Mouse (Mus musculus) midbrain, embryonic 15.5 days (tissue): ENCODE data around the gene Gm19426. TPM values are rescaled to one million over a fixed set of nuclear protein-coding genes. Genes with fewer than 3 reads are reported as not detected.
"Not testable (repeated sequence)": the region's sequence is repeated elsewhere in the genome, so short reads cannot be mapped to it uniquely, and the experiment has no call there.

Source experiments
- ATAC-seq: fragments of 200-750 bp; cut with Nextera tagmentation; replicated peaks from 2 replicates; pipeline ENCODE4 v1.8.0; 2017; ENCODE audit warnings: moderate TSS enrichment
- H3K27ac ChIP-seq: fragments of 300-500 bp; sonication (generic); 2 replicates; pipeline ENCODE4 v1.5.1; 2015; ENCODE audit warnings: mild to moderate bottlenecking, inconsistent platforms
- H3K27me3 ChIP-seq: fragments of 300-500 bp; sonication (generic); replicated peaks from 2 replicates; pipeline ENCODE4 v1.6.1; 2015; ENCODE audit warnings: inconsistent platforms
- H3K36me3 ChIP-seq: fragments of 300-500 bp; sonication (generic); replicated peaks from 2 replicates; pipeline ENCODE4 v1.6.1; 2015; ENCODE audit warnings: inconsistent platforms
- H3K4me1 ChIP-seq: fragments of 300-500 bp; sonication (generic); 2 replicates; pipeline ENCODE4 v1.6.1; 2015; ENCODE audit warnings: inconsistent platforms
- H3K4me2 ChIP-seq: fragments of 300-500 bp; sonication (generic); 2 replicates; pipeline ENCODE4 v1.6.1; 2015; ENCODE audit warnings: inconsistent platforms, mild to moderate bottlenecking, moderate library complexity
- H3K4me3 ChIP-seq: fragments of 300-500 bp; sonication (generic); 2 replicates; pipeline ENCODE4 v1.5.1; 2015; ENCODE audit warnings: mild to moderate bottlenecking, inconsistent platforms
- H3K9ac ChIP-seq: fragments of 300-500 bp; sonication (generic); 2 replicates; pipeline ENCODE4 v1.6.1; 2015; ENCODE audit warnings: mild to moderate bottlenecking, inconsistent platforms
- H3K9me3 ChIP-seq: fragments of 300-500 bp; sonication (generic); 2 replicates; pipeline ENCODE4 v1.6.1; 2016; ENCODE audit warnings: inconsistent platforms
- WGBS: fragments of 180-500 bp; shearing (Covaris S2); methylation state at CpG from one replicate; pipeline ENCODE4 v1.1.7; 2015; ENCODE audit warnings: mixed read lengths; 5-methylcytosine and 5-hydroxymethylcytosine counted together
- polyA plus RNA-seq: library from polyadenylated mRNA; unstranded; fragments of >200 nt; fragmentation: Nextera tagmentation; extraction: Ambion mirVana; gene quantifications from 2 replicates; pipeline ENCODE4 v1.2.1, GENCODE M21; 2015

Gene Gm19426
- polyA plus RNA-seq, 1 experiment from 2014 or later, result 4.6 TPM

DNA sequence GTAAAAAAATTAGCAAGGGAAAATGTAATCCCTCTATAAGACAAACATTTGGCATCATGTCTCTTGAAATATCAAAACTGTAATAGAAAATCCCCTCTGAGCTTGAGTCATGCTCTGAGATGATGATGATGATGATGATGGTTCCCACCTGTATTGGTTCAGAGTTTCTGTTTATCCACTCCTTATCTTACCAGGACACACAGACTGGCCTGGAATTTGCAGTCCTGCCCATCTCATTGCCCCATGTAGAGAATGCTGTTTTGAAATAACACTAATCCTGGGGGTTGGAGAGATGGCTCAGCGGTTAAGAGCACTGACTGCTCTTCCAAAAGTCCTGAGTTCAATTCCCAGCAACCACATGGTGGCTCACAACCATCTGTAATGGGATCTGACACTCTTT, 11.1 kb downstream of the Gm19426 start:
- Histone ChIP-seq H3K4me3 (no peak overlapping the region), H3K27me3 (no peaks in the 10 kb centered on the region), H3K27ac (no peak overlapping the region), H3K9ac (no peak overlapping the region), H3K4me2 (no peak overlapping the region), H3K4me1 (peaks cover 38% of the 10 kb centered on the region), H3K9me3 (no peaks in the 10 kb centered on the region), H3K36me3 (no peaks in the 10 kb centered on the region)
- WGBS, result 73% methylated on average over 1 of the region's 1 CpGs
- no peak for ATAC-seq

DNA sequence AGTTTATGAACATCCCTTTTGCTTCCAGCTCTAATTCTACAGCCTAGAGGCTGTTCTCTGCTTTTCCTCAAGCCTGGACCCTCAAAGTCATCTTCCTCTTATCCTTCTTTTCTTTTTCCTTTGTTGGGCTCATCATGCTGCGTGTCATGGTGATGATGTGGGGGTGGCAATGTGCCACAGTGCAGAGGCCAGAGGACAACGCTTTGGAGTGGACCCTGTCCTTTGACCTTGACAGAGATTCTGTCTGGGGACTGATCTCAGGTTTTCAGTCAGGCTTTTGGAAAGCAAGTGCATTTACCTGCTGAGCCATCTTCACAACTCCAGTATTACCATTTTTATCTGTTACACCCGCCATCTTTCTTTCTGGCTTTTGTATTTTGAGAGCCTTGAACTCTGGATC, 12.2 kb downstream of the Gm19426 start:
- no peak overlapping the region for H3K27ac ChIP-seq
- 86% methylated on average over 3 of the region's 3 CpGs for WGBS

DNA sequence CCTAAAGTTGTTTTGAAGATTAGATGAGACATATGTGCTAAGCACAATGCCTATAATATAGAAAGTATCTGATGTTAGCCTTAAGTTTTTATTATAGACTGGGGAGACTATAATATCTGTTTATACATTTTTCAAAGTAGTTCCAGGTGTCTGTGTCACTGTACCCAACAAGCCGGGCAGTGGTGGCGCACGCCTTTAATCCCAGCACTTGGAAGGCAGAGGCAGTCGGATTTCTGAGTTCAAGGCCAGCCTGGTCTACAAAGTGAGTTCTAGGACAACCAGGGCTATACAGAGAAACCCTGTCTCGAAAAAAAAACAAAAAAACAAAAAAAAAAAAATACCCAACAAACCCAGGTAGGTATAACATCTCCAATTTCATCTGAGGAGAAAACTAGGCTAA, 15.3 kb downstream of the Gm19426 start:
- H3K9me3 ChIP-seq, H3K27ac ChIP-seq, H3K27me3 ChIP-seq, H3K9ac ChIP-seq, H3K36me3 ChIP-seq, ATAC-seq: not testable (repeated sequence)
- WGBS, result 83% methylated on average over 5 of the region's 5 CpGs
- Histone ChIP-seq H3K4me2 (peak overlapping the region; percentile 72; the same call in 1 of the 2 replicates), H3K4me1 (peaks cover 31% of the 10 kb centered on the region), H3K4me3 (peak overlapping the region; percentile 58; the same call in 1 of the 2 replicates)

More for the DNA sequence above, 12.2 kb downstream of the Gm19426 start:
- no peak for ATAC-seq
- Histone ChIP-seq H3K27me3 (no peaks in the 10 kb centered on the region), H3K4me3 (no peak overlapping the region), H3K9me3 (no peaks in the 10 kb centered on the region), H3K36me3 (no peaks in the 10 kb centered on the region), H3K9ac (no peak overlapping the region), H3K4me1 (peaks cover 31% of the 10 kb centered on the region), H3K4me2 (no peak overlapping the region)

DNA sequence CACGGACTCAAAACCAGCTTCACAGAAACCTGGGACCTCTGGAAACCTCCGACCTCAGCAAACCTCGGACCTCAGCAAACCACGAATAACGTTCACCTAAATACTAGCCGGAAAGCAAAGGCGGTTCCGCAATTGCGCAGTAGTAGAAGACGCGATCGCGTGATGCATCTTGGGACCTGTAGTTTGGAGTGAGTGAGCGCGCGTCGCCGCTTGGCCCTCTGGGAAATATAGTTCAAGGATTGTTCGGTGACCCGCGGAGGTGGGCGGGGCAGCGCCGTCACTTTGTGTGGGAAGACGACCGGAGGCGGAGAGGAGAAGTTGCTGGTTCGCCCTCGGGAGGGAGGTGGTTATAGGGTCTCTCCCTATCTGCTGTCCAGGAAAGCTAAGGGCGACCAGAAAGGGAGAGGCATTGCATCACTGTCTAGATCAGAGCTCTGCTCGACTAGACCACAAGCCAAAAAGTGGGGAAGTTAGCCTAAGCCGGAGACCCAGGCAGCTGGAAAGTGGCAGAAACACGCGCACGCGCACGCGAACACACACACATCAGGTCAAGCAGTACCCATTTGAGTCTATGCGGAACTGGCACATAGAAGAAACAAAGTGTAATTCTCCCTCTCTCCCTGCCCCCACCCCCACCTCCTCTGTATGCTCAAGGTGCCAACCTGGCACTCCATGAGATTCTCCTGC, 16.1 kb downstream of the Gm19426 start, which contains the start of gene Clp1:
Clp1 (minus strand) TSS at position 179 of the 687 bp plus-strand sequence.
- H3K4me1 ChIP-seq, result peaks cover 29% of the 10 kb centered on the region
- peak within 1 kb of the TSS; percentile 57 for H3K9ac ChIP-seq
- peak; percentile 97 for ATAC-seq
- H3K4me3 ChIP-seq, result peak within 1 kb of the TSS; percentile 58
- H3K4me2 ChIP-seq, result peak within 1 kb of the TSS; percentile 72
- peak within 1 kb of the TSS; percentile 87 for H3K27ac ChIP-seq
- H3K9me3 ChIP-seq, result no peaks in the 10 kb centered on the region
- peaks cover 10% of the 10 kb centered on the region; the same call in 1 of the 2 replicates for H3K36me3 ChIP-seq
- H3K27me3 ChIP-seq, result no peaks in the 10 kb centered on the region
- WGBS, result under 1% methylated on average over 39 of the region's 39 CpGs

DNA sequence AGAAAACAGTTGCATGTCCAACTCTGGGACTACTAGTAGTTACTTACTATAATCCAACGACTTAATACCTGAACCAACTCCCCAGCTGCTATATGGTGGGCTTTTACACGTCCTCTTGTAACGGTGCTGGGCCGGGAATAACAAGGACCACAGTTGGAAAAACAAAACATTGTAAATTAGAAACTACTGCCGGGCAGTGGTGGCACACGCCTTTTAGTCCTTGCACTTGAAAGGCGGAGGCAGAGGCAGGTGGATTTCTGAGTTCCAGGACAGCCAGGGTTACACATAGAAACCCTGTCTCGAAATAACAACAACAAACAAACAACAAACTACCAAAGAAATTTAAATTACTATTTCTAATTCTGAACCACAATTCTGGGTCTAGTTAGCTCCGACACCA, 16.7 kb downstream of the Gm19426 start:
- no peaks in the 10 kb centered on the region for H3K9me3 ChIP-seq
- peak overlapping the region; percentile 58 for H3K4me3 ChIP-seq
- H3K27ac ChIP-seq, result peak overlapping the region; percentile 87; the same call in 1 of the 2 replicates
- peak; percentile 13 for ATAC-seq
- WGBS, result 6% methylated on average over 9 of the region's 9 CpGs
- no peaks in the 10 kb centered on the region for H3K27me3 ChIP-seq
- peak overlapping the region; percentile 72 for H3K4me2 ChIP-seq
- peak overlapping the region; percentile 57 for H3K9ac ChIP-seq
- H3K4me1 ChIP-seq, result peaks cover 29% of the 10 kb centered on the region
- peaks cover 10% of the 10 kb centered on the region; the same call in 1 of the 2 replicates for H3K36me3 ChIP-seq

DNA sequence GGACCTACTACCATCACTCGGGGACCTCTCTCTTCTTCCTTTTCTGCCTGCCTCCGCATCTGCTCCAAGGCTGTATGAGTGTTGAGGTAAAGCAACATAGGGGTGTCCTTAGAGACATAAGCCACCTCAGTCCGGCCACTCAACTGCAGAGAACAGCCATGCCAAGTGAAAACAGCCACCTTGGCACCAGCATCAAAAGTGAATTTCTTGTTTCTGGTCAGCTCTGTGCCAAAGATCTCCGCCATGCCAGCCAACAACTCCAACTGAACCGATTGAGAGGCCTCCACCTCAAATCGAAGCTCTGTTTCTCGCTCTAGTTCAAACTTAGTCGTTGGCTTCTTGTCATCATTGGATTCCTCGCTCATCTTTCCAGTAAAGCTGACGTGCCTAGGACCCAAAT, 17.7 kb downstream of the Gm19426 start:
- no peak overlapping the region for H3K27ac ChIP-seq
- no peak overlapping the region for H3K4me3 ChIP-seq
- no peak for ATAC-seq
- H3K4me2 ChIP-seq, result peak overlapping the region; percentile 72; the same call in 1 of the 2 replicates
- H3K4me1 ChIP-seq, result peaks cover 29% of the 10 kb centered on the region
- 0 out of 2 replicates have a peak overlapping the region, but pooled peaks have one; percentile 3 for H3K9ac ChIP-seq
- H3K27me3 ChIP-seq, result no peaks in the 10 kb centered on the region
- no peaks in the 10 kb centered on the region for H3K9me3 ChIP-seq
- H3K36me3 ChIP-seq, result peaks cover 10% of the 10 kb centered on the region; the same call in 1 of the 2 replicates
- 94% methylated on average over 10 of the region's 10 CpGs for WGBS

DNA sequence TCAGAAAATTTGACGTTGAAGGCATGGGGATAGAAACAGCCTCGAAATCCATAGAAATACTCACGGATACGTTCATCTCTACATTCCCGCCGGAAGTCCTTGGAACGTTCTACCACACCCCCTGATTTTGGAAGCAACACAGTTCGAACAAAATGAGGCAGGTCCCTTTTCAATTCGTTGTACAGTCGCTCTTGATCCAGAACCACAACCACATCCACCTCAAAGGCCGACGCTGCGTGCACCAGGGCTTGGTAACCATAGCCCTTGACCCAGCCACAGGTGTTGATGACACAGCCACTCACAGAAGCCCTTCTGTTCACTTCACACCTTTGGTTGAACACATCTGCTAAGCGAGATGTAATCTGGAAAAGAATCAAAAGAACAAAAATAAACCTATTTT, 19.6 kb downstream of the Gm19426 start:
- H3K4me3 ChIP-seq, result no peak overlapping the region
- H3K9ac ChIP-seq, result no peak overlapping the region
- H3K36me3 ChIP-seq, result peaks cover 10% of the 10 kb centered on the region; the same call in 1 of the 2 replicates
- no peaks in the 10 kb centered on the region for H3K27me3 ChIP-seq
- H3K4me2 ChIP-seq, result no peak overlapping the region
- WGBS, result 97% methylated on average over 14 of the region's 14 CpGs
- H3K27ac ChIP-seq, result no peak overlapping the region
- no peak for ATAC-seq
- peaks cover 29% of the 10 kb centered on the region for H3K4me1 ChIP-seq
- H3K9me3 ChIP-seq, result no peaks in the 10 kb centered on the region

DNA sequence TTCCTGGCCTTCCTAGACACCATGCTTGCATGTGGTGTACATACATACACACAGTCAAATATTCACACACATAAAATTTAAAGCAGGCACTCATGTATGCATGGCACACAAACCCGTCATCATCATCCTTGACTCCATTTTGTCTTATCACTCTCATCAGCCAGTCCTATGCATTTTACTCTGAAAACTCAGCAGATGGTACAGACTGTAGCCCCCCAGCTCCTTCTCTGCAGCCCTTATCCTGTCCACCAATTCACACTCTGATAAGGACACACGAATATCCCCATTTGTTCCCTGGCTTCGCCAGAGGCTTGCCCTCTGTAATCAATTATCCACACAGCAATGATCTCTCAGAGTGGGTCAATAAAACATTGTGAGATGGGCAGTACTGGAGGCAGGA, 22.3 kb downstream of the Gm19426 start:
- Histone ChIP-seq H3K4me1 (peaks cover 24% of the 10 kb centered on the region), H3K36me3 (peaks cover 10% of the 10 kb centered on the region; the same call in 1 of the 2 replicates), H3K4me3 (no peak overlapping the region), H3K9ac (no peak overlapping the region), H3K27ac (no peak overlapping the region), H3K4me2 (no peak overlapping the region), H3K27me3 (no peaks in the 10 kb centered on the region), H3K9me3 (no peaks in the 10 kb centered on the region)
- WGBS, result 85% methylated on average over 3 of the region's 3 CpGs
- ATAC-seq, result no peak

DNA sequence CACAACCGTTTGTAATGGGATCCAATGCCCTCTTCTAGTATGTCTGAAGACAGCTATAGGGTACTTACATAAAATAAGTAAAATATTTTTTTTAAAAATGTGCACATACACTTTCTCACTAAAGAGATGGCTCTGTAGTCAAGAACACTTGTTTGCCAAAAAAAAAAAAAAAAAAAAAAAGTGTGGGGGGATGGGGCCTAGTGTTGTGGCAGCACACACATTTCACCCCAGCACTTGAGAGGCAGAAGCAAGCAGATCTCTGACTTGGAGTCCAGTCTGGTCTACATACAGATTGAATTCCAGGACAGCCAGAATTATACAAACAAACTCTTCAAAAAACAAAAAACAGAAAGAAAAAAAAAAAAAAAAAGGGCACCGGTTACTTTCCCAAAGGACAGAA, 22.7 kb downstream of the Gm19426 start:
- Histone ChIP-seq H3K4me1 (peaks cover 21% of the 10 kb centered on the region), H3K4me3 (no peak overlapping the region), H3K9ac (no peak overlapping the region), H3K9me3 (no peaks in the 10 kb centered on the region), H3K27me3 (no peaks in the 10 kb centered on the region), H3K4me2 (no peak overlapping the region), H3K36me3 (peaks cover 10% of the 10 kb centered on the region; the same call in 1 of the 2 replicates), H3K27ac (no peak overlapping the region)
- WGBS, result 96% methylated on average over 2 of the region's 2 CpGs
- ATAC-seq, result no peak

DNA sequence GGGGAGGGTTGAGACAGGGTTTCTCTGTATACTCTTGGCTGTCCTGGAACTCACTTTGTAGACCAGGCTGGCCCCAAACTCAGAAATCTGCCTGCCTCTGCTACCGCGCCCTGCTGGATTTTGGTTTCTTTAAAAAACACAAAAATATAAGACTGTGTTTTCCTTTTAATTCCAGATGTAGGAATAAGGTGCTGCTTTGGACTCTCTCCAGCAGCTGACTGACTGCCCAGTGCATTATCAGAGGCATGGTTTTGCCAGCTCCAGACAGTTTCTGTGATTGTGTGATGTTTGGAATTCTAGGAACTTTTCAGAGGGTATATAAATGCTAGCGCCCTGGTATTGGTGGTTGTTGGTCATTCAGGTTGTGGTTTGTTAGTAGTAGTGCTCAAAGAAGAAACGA, 26.1 kb downstream of the Gm19426 start:
- Histone ChIP-seq H3K27me3 (no peaks in the 10 kb centered on the region), H3K36me3 (no peaks in the 10 kb centered on the region), H3K27ac (no peak overlapping the region), H3K4me2 (no peak overlapping the region), H3K9me3 (no peaks in the 10 kb centered on the region), H3K4me1 (peaks cover 20% of the 10 kb centered on the region), H3K4me3 (no peak overlapping the region), H3K9ac (no peak overlapping the region)
- 91% methylated on average over 4 of the region's 4 CpGs for WGBS
- no peak for ATAC-seq

DNA sequence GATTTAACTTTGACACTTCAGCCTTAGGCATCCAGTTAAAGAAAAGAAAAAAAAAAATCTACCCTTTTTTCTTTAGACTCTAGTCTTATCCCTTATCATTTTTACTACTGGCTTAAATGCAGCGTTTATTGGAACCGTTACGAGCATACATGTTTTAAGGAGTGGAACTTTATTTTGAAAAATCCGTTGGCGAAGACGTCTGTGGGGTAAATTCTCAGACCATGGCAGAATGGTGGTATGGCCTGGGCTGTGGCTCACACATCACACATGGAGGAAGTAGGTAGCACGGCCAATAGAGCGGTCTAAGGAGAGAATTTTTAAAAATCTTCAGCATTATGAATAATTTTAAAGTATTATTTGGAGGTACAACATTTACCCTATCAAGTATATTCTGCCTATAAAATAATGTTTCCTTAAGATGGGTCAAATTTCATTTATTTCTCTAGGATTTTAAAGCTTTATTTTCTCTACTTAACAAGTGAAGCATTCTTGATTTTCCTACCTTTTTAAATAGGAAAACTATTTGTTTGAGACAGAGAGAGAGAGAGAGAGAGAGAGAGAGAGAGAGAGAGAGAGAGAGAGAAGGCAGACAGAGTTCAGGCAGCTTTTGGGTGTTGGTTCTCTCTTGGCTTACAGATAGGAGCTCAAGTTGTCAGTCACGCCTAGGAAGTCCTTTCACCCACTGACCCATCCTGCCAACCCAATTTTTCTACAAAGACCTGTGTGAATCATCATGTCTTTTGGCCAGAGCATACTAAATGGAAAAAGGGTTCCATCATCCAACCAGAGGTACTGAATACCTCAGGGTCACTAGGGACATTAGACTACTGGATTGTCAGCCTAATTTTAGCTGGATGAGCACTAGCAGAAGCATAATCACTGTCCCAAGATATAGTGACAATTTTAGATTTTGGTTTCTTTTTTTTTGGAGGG, 26.8 kb downstream of the Gm19426 start:
- Histone ChIP-seq H3K27ac (peak overlapping the region; percentile 96), H3K9ac (peak overlapping the region; percentile 60), H3K27me3 (no peaks in the 10 kb centered on the region), H3K36me3 (no peaks in the 10 kb centered on the region), H3K9me3 (no peaks in the 10 kb centered on the region), H3K4me1 (peaks cover 23% of the 10 kb centered on the region), H3K4me2 (peak overlapping the region; percentile 90), H3K4me3 (peak overlapping the region; percentile 88)
- 32% methylated on average over 9 of the region's 9 CpGs for WGBS
- no peak for ATAC-seq
